ENCODE assay signal across 8 mouse cellular contexts in genomic region chr3:97932131-97932530, GRCm38 (mm10). TPM values are rescaled to one million over a fixed set of nuclear protein-coding genes. Genes with fewer than 3 reads are reported as not detected.
DNase-seq lines count a peak whose midpoint lies in the region; ATAC-seq lines count a peak whose summit lies in the region.

No protein-coding gene starts in this region.

- peak; percentile 70 for ATAC-seq in granulocyte monocyte progenitor cell, adult 5-6 weeks (replicated peaks; ENCODE audit: poor library complexity, severe bottlenecking)
- peak; percentile 65 for ATAC-seq in monocyte, adult 5-6 weeks (replicated peaks; ENCODE audit: insufficient number of reproducible peaks, low FRiP score, low TSS enrichment, poor library complexity, severe bottlenecking)

- peak; percentile 14 for DNase-seq in kidney, adult 9 months
- DNase-seq in kidney, postnatal 14 days, result no peak
- peak; percentile 39 for DNase-seq in liver
- DNase-seq in right cerebral cortex, adult 2 months (ENCODE audit: low spot score in 2 of 2), result no peak
- DNase-seq in cerebellum, adult 11 months, result no peak
- DNase-seq in right cerebral cortex, adult 18-20 months, result no peak

RNA-seq across cellular contexts. Expression of gene Sec22b, which starts 31.1 kb away (rescaled TPM):
- total RNA-seq in granulocyte monocyte progenitor cell, adult 5-6 weeks (2014; fragmentation: Nextera tagmentation), result 71.1 and 89.5 TPM in 2 replicates
- total RNA-seq in granulocyte monocyte progenitor cell, adult 5-6 weeks (2017), result 83.2 and 100 TPM in 2 replicates
- 37.7 to 62.2 TPM (median 46.2 TPM) in 3 replicates for total RNA-seq in monocyte, adult 5-6 weeks (2017)

RNA-seq across cellular contexts. Expression of gene Pde4dip, which starts 43.6 kb away (rescaled TPM):
- total RNA-seq in granulocyte monocyte progenitor cell, adult 5-6 weeks (2014; fragmentation: Nextera tagmentation), result 5.0 and 8.1 TPM in 2 replicates
- total RNA-seq in granulocyte monocyte progenitor cell, adult 5-6 weeks (2017), result 7.5 and 9.7 TPM in 2 replicates
- 16.0 to 25.4 TPM (median 16.5 TPM) in 3 replicates for total RNA-seq in monocyte, adult 5-6 weeks (2017)

Comparison
In these comparisons a context has a peak if more than half of its experiments do, and no peak if none do; other contexts are left out.
1. DNase-seq: peak in kidney, adult 9 months (single experiment) and liver (single experiment); none in kidney, postnatal 14 days (single experiment), right cerebral cortex, adult 2 months (0 of 2), cerebellum, adult 11 months (single experiment) and right cerebral cortex, adult 18-20 months (single experiment).